Mouse (Mus musculus): ENCODE measurements around the gene Dcst2. TPM values are rescaled to one million over a fixed set of nuclear protein-coding genes. Genes with fewer than 3 reads are reported as not detected.
A peak's percentile ranks its signal among the peaks of the same experiment; 100 is the strongest.

The Dcst2 gene
- polyA plus RNA-seq, 1 experiment = 0.01 TPM

DNA sequence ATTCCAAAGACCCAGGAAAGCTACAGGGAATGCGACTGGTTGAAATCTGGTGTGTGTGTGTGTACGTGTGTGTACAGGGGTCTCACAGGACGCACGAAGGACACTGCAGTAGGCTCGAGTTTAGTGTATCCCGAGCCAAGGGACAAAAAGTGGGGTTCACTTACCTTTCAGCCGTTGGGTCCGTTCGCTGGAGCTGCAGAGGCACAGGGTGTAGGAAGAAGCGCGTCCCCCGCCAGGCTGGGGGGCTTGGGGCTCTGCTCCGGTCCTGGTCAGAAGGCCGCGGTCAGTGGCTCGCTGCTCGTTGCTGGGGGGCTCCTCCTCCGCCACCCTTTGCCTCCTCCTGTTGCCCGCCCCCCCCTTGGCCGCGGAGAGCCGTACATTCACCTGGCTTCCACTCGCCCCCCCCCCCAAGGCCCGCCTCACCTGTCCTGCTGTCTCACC lies 31.1 kb downstream of the Dcst2 start:
- Histone ChIP-seq H3ac (ENCODE audit: control insufficient read depth, insufficient read length) (peak overlapping the region; percentile 66), H3K4me2 (ENCODE audit: low read depth) (peak overlapping the region; percentile 65), H3K79me2 (ENCODE audit: control insufficient read depth, insufficient read depth) (peaks cover 39% of the 10 kb centered on the region), H3K4me3 (peak overlapping the region; percentile 99), H3K27me3 (ENCODE audit: control insufficient read depth, insufficient read depth, insufficient read length) (no peaks in the 10 kb centered on the region), H3K36me3 (ENCODE audit: control insufficient read depth, insufficient read depth) (no peaks in the 10 kb centered on the region)
- peak; percentile 35 for TF ChIP-seq POLR2A (IDR thresholded peaks at IDR 0.05; ENCODE audit: insufficient read length, low read depth)
- TF ChIP-seq MYOG (IDR thresholded peaks at IDR 0.05; ENCODE audit: control insufficient read depth in 1 of 3, insufficient read depth in 1 of 3, insufficient read length in 2 of 3, low read depth in 2 of 3) = no peak
- no peak for TF ChIP-seq REST (IDR thresholded peaks at IDR 0.05; ENCODE audit: insufficient read depth, insufficient read length)
- TF ChIP-seq MYOD1 (IDR thresholded peaks at IDR 0.05; ENCODE audit: control insufficient read depth in 1 of 3, insufficient read length in 2 of 3, low read depth in 2 of 3) = peak in 1 of 3 experiments; percentile 18
- TF ChIP-seq USF1 (IDR thresholded peaks at IDR 0.05; ENCODE audit: low read depth) = no peak
- TF ChIP-seq MAX (IDR thresholded peaks at IDR 0.05; ENCODE audit: low read depth) = no peak
- TF ChIP-seq SRF (IDR thresholded peaks at IDR 0.05; ENCODE audit: control insufficient read depth, insufficient read length, low read depth) = no peak
- no peak for TF ChIP-seq E2F4 (IDR thresholded peaks at IDR 0.05; ENCODE audit: insufficient read depth)
- peak; percentile 32 for TF ChIP-seq POLR2AphosphoS2 (IDR thresholded peaks at IDR 0.05; ENCODE audit: insufficient read length, low read depth)
- no peak for TF ChIP-seq CEBPB (IDR thresholded peaks at IDR 0.05; ENCODE audit: insufficient read depth, poor library complexity, severe bottlenecking)
- no peak for TF ChIP-seq TCF12 (IDR thresholded peaks at IDR 0.05; ENCODE audit: insufficient read depth, poor library complexity, severe bottlenecking)

DNA sequence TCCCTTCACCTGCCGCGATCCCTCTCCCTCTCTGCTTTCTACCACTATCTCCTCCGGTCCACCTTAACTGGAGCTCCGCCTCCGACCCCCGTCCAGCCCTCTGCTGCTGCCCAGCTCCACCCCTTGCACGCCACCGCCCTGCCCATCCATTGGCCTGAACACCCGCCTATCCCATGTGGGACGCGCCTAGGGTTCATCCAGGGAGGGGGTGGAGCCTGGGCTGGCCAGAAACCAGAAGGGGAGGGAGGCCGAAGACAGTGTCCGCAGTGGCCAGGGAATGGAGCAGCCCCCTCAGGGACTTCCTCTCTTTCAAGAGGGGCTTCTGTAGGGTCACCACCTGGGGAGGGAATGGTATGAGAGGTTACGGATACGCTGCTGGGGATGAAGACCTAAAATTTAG lies 31.8 kb downstream of the Dcst2 start:
- Histone ChIP-seq H3ac (ENCODE audit: control insufficient read depth, insufficient read length) (peak overlapping the region; percentile 66), H3K79me2 (ENCODE audit: control insufficient read depth, insufficient read depth) (peaks cover 35% of the 10 kb centered on the region)
- TF ChIP-seq TCF12 (IDR thresholded peaks at IDR 0.05; ENCODE audit: insufficient read depth, poor library complexity, severe bottlenecking) (no peak), MYOD1 (IDR thresholded peaks at IDR 0.05; ENCODE audit: control insufficient read depth in 1 of 3, insufficient read length in 2 of 3, low read depth in 2 of 3) (peak in 1 of 3 experiments; percentile 18), POLR2AphosphoS2 (IDR thresholded peaks at IDR 0.05; ENCODE audit: insufficient read length, low read depth) (peak; percentile 55), MAX (IDR thresholded peaks at IDR 0.05; ENCODE audit: low read depth) (no peak), MYOG (IDR thresholded peaks at IDR 0.05; ENCODE audit: control insufficient read depth in 1 of 3, insufficient read depth in 1 of 3, insufficient read length in 2 of 3, low read depth in 2 of 3) (peak in 1 of 3 experiments; percentile 23), USF1 (IDR thresholded peaks at IDR 0.05; ENCODE audit: low read depth) (no peak), SRF (IDR thresholded peaks at IDR 0.05; ENCODE audit: control insufficient read depth, insufficient read length, low read depth) (peak; percentile 78), POLR2A (IDR thresholded peaks at IDR 0.05; ENCODE audit: insufficient read length, low read depth) (peak; percentile 48), E2F4 (IDR thresholded peaks at IDR 0.05; ENCODE audit: insufficient read depth) (no peak)

DNA sequence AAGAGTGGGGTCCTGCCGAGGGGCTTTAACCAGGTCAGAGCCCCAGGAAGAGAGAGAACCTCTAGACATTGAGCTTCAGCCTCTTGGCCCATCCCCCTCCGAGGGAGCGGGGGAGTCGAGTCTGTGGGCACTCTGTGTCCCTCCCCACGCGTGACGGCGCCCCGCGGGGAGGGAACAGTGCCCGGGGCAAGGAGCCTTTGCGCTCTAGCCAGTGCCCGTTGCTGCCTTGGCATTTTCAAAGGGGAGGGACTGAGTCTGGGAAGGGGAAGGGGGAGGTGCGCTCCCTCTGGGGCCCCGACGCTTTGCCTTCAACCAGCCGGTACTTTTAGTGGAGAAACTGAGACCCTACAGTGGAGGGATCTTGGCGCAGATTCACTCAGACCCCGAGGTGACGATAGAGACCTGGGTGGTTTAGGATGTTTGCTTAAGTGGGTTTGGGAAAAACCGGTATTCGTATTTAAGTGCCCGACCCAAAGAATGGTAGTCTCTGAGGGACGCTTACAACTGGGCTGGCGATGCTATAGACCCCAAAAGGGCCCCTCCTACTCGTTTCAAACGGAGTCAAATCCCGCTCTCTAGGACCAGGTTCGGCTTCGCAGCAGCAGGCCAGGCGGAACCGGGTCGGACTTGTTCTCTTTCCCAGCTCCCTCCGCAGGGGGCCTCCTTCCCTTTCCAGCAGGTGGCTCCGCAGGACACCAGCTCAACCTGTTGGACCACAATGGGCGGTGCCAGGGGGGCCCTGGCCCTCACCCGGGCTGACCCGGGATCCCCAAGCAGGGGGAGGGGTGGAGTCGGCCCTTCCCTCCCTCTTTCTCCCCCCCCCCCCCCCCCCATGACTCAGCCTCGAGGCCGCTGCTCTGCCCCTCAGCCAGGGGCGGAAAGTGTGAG lies 32.5 kb downstream of the Dcst2 start, which contains the start of gene Zbtb7b:
Zbtb7b (minus strand) TSS at position 771 of the 888 bp plus-strand sequence.
- H3K4me3 ChIP-seq = peak within 1 kb of the TSS; percentile 99
- H3ac ChIP-seq (ENCODE audit: control insufficient read depth, insufficient read length) = peak within 1 kb of the TSS; percentile 66
- no peaks in the 10 kb centered on the region for H3K27me3 ChIP-seq (ENCODE audit: control insufficient read depth, insufficient read depth, insufficient read length)
- peak within 1 kb of the TSS; percentile 90 for H3K4me2 ChIP-seq (ENCODE audit: low read depth)
- no peaks in the 10 kb centered on the region for H3K36me3 ChIP-seq (ENCODE audit: control insufficient read depth, insufficient read depth)
- TF ChIP-seq POLR2AphosphoS2 (IDR thresholded peaks at IDR 0.05; ENCODE audit: insufficient read length, low read depth) (peak; percentile 32), REST (IDR thresholded peaks at IDR 0.05; ENCODE audit: insufficient read depth, insufficient read length) (no peak), TCF3 (IDR thresholded peaks at IDR 0.05; ENCODE audit: insufficient read length, low read depth) (no peak), USF1 (IDR thresholded peaks at IDR 0.05; ENCODE audit: low read depth) (no peak), POLR2A (IDR thresholded peaks at IDR 0.05; ENCODE audit: insufficient read length, low read depth) (peak; percentile 51), SRF (IDR thresholded peaks at IDR 0.05; ENCODE audit: control insufficient read depth, insufficient read length, low read depth) (no peak), TCF12 (IDR thresholded peaks at IDR 0.05; ENCODE audit: insufficient read depth, poor library complexity, severe bottlenecking) (no peak), MYOG (IDR thresholded peaks at IDR 0.05; ENCODE audit: control insufficient read depth in 1 of 3, insufficient read depth in 1 of 3, insufficient read length in 2 of 3, low read depth in 2 of 3) (peak in 1 of 3 experiments; percentile 37), MYOD1 (IDR thresholded peaks at IDR 0.05; ENCODE audit: control insufficient read depth in 1 of 3, insufficient read length in 2 of 3, low read depth in 2 of 3) (peak in 1 of 3 experiments; percentile 25), MAX (IDR thresholded peaks at IDR 0.05; ENCODE audit: low read depth) (no peak), CEBPB (IDR thresholded peaks at IDR 0.05; ENCODE audit: insufficient read depth, poor library complexity, severe bottlenecking) (no peak), E2F4 (IDR thresholded peaks at IDR 0.05; ENCODE audit: insufficient read depth) (no peak)
- peaks cover 29% of the 10 kb centered on the region for H3K79me2 ChIP-seq (ENCODE audit: control insufficient read depth, insufficient read depth)

More for the DNA sequence above, 31.8 kb downstream of the Dcst2 start:
- Histone ChIP-seq H3K27me3 (ENCODE audit: control insufficient read depth, insufficient read depth, insufficient read length) (no peaks in the 10 kb centered on the region), H3K4me3 (peak overlapping the region; percentile 99), H3K4me2 (ENCODE audit: low read depth) (peak overlapping the region; percentile 90), H3K36me3 (ENCODE audit: control insufficient read depth, insufficient read depth) (no peaks in the 10 kb centered on the region)

DNA sequence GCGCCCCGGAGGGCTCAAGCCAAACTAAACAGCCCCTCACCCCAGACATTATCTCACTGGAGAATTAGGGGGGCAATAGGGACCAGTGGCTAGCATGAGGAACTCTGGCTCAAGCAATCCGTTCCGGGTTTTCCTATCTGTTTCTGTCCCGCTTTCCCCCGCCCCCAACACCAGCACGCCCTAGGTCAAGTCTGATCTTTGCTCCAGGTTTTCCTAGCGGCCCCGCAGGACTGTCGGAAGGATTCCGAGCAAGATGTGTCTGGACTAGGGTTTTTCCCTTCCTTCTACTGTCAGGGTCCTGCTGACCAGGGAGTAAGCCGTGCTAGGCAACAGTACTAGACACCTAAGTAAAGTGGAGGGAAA lies 33.1 kb downstream of the Dcst2 start:
- peak overlapping the region; percentile 99 for H3K4me3 ChIP-seq
- peaks cover 22% of the 10 kb centered on the region for H3K79me2 ChIP-seq (ENCODE audit: control insufficient read depth, insufficient read depth)
- TF ChIP-seq POLR2A (IDR thresholded peaks at IDR 0.05; ENCODE audit: insufficient read length, low read depth) = peak; percentile 51
- TF ChIP-seq TCF3 (IDR thresholded peaks at IDR 0.05; ENCODE audit: insufficient read length, low read depth) = no peak
- TF ChIP-seq POLR2AphosphoS2 (IDR thresholded peaks at IDR 0.05; ENCODE audit: insufficient read length, low read depth) = no peak
- no peak for TF ChIP-seq MYOG (IDR thresholded peaks at IDR 0.05; ENCODE audit: control insufficient read depth in 1 of 3, insufficient read depth in 1 of 3, insufficient read length in 2 of 3, low read depth in 2 of 3)
- TF ChIP-seq TCF12 (IDR thresholded peaks at IDR 0.05; ENCODE audit: insufficient read depth, poor library complexity, severe bottlenecking) = no peak
- no peak for TF ChIP-seq SRF (IDR thresholded peaks at IDR 0.05; ENCODE audit: control insufficient read depth, insufficient read length, low read depth)
- no peak for TF ChIP-seq E2F4 (IDR thresholded peaks at IDR 0.05; ENCODE audit: insufficient read depth)
- H3ac ChIP-seq (ENCODE audit: control insufficient read depth, insufficient read length) = no peak overlapping the region
- H3K27me3 ChIP-seq (ENCODE audit: control insufficient read depth, insufficient read depth, insufficient read length) = no peaks in the 10 kb centered on the region
- H3K4me2 ChIP-seq (ENCODE audit: low read depth) = peak overlapping the region; percentile 90
- no peaks in the 10 kb centered on the region for H3K36me3 ChIP-seq (ENCODE audit: control insufficient read depth, insufficient read depth)
